Mouse (Mus musculus): Measurements from ENCODE around the gene Kdm4b. TPM values are rescaled to one million over a fixed set of nuclear protein-coding genes. Genes with fewer than 3 reads are reported as not detected.

The Kdm4b gene
- total RNA-seq, 4 experiments from 2014 or later: 66.8 to 85.2 (median 76.9) TPM

DNA sequence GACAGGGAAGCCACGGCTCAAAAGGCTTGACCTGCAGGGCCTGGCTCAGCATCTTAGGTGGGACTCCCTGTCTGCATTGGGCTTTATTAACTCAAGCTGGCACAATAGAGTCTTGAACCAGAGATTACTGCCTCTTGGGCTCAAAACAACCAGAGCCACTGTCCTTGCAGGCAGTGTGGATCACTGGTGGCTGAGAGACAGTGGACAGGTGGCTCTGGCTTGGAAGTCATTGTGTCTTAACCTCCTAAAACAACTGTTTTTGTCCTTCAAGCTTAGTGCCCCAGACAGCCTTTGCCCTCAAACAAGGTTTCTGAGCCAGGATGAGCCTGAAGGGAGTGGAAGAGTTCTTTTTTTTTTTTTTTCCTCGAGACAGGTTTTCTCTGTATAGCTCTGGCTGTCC, 19.5 kb downstream of the Kdm4b start:
- no peak for DNase-seq (ENCODE audit: low spot score in 2 of 2)

DNA sequence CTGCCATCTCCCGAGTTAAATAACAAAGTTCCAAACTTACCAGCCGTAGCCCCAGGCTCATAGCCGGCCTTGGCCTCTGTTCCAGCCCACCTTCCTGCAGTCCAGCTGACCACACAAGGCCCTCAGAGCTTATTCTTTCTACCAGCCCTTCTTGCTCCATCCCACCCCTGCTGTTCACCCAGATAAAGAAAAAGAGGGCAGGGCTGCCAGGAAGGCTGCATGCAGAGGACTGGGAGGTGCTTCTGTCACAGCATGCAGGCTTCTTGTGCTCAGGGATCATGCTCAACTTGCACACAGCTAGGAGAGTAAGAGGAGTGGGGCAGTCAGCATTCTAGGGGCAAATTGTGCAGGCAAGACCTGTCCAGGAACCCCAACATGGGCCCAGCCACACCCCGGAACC, 22.3 kb downstream of the Kdm4b start:
- DNase-seq (ENCODE audit: low spot score in 2 of 2): no peak

- DNase-seq (ENCODE audit: low spot score in 2 of 2): no peak
Observed at GRCm38 (mm10) chr17:56348586-56348985, 22.7 kb downstream of the Kdm4b start.

- DNase-seq (ENCODE audit: low spot score in 2 of 2): peak in 1 of 2 experiments; percentile 81
Observed at GRCm38 (mm10) chr17:56350694-56351093, 24.8 kb downstream of the Kdm4b start.

GRCm38 (mm10) chr17:56356921-56357885, 31.3 kb downstream of the Kdm4b start:
- DNase-seq (ENCODE audit: low spot score in 2 of 2): peak; percentile 73 to 80

GRCm38 (mm10) chr17:56359183-56359725, 33.4 kb downstream of the Kdm4b start:
- no peak for DNase-seq (ENCODE audit: low spot score in 2 of 2)

- DNase-seq (ENCODE audit: low spot score in 2 of 2): no peak
Observed at GRCm38 (mm10) chr17:56359864-56360263, 34.0 kb downstream of the Kdm4b start.

GRCm38 (mm10) chr17:56360451-56360850, 34.6 kb downstream of the Kdm4b start:
- DNase-seq (ENCODE audit: low spot score in 2 of 2): peak; percentile 42 to 46

DNA sequence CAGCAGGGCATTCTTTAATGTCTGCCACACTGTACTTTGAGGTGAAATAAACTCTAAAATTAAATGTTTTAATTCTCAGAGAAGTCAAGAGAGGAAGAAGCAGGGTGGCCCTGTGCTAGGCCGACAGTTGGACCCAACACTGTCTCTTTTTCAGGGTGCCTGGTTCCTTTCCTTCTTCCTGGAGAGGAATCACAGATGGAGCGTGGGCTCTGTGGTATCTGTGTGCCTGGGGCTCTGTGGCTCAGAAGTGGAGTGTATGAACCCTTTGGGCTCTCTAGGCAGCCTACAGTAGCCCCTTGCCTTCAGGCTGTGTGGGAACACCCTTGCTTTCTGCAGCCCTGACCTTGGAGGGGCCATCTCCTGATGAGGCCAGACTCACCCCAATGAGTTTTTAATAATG, 35.7 kb downstream of the Kdm4b start:
- DNase-seq (ENCODE audit: low spot score in 2 of 2): peak in 1 of 2 experiments; percentile 54

DNA sequence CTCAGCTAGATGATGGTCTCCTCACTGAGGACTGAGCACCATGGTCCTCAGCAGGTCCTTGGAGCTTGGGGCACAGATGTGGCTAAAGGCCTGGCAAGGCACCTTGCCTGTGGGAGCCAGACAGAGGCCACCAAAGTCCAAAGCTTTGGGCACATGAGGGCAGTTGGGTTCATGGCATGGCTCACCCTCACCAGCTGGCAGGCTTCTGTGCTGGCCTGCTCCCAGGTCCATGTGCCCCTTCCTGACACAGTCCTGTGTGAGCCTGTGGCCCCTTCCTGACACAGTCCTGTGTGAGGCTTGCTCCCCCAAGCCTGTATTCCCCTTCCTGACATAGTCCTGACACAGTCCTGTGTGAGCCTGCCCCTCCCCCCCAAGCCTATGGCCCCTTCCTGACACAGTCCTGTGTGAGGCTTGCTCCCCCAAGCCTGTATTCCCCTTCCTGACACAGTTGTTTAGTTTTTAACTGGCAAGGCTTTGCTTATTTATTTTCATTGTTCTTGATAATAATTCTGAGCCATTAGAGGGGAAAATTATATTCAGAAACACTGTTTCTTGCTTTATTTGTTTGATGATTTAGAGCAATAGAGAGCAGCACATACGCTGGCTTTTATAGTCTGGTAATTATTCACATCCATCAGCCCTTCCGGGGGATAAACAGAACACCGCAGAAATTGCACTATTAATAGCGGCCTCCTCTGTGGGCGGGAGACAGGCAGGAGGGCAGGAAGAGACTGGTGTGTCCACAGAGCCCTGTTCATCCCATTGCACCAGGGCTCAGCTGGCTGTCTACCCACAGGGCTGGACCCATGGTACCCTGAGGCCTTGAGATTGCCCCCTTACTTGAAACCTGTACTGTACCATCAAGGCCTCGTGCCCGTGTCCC, 40.2 kb downstream of the Kdm4b start:
- no peak for DNase-seq (ENCODE audit: low spot score in 2 of 2)

DNA sequence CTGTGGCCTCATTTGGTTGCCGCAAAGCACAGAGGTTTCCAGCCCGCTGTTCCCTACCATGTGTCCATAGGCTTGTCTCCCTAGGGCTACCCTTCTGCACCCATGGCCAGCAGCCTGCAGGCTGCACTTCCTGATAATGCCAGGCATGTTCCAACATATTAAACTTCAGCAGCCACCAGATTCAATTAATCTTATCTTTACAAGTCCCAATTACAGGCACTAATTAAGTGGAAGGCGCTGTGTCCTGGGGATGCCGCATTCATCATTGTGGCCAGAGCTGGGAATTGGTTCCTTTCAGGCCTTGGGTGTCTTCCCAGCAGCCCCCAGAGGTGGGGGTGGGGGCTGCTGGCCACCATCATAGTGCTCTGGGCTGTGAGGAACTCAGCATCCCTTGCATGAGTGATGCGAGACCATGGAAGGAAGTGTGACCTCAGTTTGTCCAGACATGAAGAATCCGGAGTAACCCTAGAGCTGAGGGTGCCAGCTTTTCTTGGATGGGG, 42.5 kb downstream of the Kdm4b start:
- no peak for DNase-seq (ENCODE audit: low spot score in 2 of 2)

GRCm38 (mm10) chr17:56370090-56370489, 44.2 kb downstream of the Kdm4b start:
- DNase-seq (ENCODE audit: low spot score in 2 of 2): no peak

DNA sequence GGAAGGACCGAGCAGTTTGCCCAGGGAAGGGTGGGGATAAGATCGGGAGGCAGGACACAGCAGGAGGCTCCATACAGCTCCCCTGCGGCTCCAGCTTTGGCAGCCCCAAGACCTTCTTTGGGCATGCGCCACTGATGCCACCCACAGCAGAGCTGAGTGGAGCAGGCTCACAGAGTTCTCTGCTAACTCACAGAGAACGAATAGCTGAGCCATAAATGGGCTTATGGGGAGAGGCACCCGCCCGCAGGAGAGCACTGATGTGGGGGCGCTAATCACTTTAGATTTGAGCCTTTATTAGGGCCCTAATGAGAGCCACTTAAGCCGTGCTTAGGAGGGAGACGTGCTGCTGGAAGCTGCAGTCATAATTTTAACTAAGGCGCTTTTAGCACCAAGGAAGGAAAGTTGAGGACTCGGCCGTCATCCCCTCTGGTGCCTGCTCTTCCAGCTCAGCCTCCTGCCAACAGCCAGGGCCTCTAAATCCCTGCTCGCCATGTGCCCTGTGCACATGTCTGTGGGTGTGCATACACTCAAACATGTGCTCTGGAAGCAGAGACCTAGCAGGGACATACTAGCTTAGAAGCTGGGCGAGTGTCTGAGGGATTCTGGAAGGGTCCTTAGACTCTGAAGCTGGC, 45.3 kb downstream of the Kdm4b start:
- peak; percentile 75 to 84 for DNase-seq (ENCODE audit: low spot score in 2 of 2)

DNA sequence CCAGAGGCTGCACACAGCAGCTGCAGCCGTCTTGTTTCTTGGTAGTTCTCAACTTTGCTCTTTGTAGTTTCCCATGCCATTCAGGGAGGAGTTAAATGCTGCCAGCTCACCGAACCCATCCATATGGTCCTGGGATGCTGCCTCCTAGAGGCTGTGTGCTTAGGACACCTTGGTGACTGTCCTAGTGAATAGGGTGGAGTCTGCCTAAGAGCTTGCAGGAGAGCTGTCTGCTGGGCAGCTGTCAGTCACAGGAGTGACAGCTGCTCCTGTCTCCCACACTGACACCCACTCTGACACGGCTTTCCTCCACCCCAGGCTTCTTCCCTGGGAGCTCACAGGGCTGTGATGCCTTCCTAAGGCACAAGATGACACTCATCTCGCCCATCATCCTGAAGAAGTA, 46.2 kb downstream of the Kdm4b start:
- DNase-seq (ENCODE audit: low spot score in 2 of 2): peak; percentile 38 to 48

GRCm38 (mm10) chr17:56373136-56374034, 47.5 kb downstream of the Kdm4b start:
- no peak for DNase-seq (ENCODE audit: low spot score in 2 of 2)

GRCm38 (mm10) chr17:56374851-56375250, 49.0 kb downstream of the Kdm4b start:
- no peak for DNase-seq (ENCODE audit: low spot score in 2 of 2)

- DNase-seq (ENCODE audit: low spot score in 2 of 2): no peak
Observed at GRCm38 (mm10) chr17:56379281-56379834, 53.5 kb downstream of the Kdm4b start.

GRCm38 (mm10) chr17:56380286-56380685, 54.4 kb downstream of the Kdm4b start:
- DNase-seq (ENCODE audit: low spot score in 2 of 2): peak in 1 of 2 experiments; percentile 55

- no peak for DNase-seq (ENCODE audit: low spot score in 2 of 2)
Observed at GRCm38 (mm10) chr17:56381183-56381582, 55.3 kb downstream of the Kdm4b start.

GRCm38 (mm10) chr17:56382997-56383396, 57.1 kb downstream of the Kdm4b start:
- DNase-seq (ENCODE audit: low spot score in 2 of 2): no peak

All from layer of hippocampus, adult 8-10 months (tissue).